Mouse (Mus musculus): ENCODE data around the gene Rbfox3.

- TF ChIP-seq CTCF (IDR thresholded peaks at IDR 0.05; ENCODE audit: control insufficient read depth, insufficient read depth, low read length), result no peak
- no peak for TF ChIP-seq POLR2A (IDR thresholded peaks at IDR 0.05; ENCODE audit: borderline replicate concordance, control insufficient read depth, low read depth, low read length)
These were observed 3.7 kb downstream of the Rbfox3 start for GRCm38 (mm10) chr11:118907471-118908401.
